Mouse (Mus musculus): Measurements from ENCODE around the gene Prtg. TPM values are rescaled to one million over a fixed set of nuclear protein-coding genes. Genes with fewer than 3 reads are reported as not detected.
A peak's percentile ranks its signal among the peaks of the same experiment; 100 is the strongest.

The Prtg gene
- total and polyA plus RNA-seq, 3 experiments: not detected

DNA sequence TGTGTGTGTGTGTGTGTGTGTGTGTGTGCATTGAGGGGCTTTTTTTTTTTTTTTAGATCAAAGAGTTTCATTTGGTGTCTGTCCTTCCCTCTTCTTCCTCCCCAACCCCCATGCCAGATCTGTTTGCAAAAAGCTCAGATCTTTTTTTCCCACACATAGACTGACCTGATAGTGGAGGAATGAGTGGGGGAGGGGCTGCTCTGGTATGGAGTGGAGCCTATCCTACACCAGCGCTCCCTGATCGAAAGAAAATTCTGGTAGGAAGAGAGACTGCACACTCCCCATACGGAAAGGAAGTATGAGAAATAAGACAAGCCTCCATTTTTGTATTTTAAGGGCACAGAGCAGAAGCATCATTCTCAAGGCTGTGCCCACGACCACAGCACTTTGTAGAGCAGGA, 25.2 kb upstream of the Prtg start:
- peak; percentile 49 for DNase-seq (ENCODE audit: low read depth, low spot score)
- no peaks in the 10 kb centered on the region for H3K9me3 ChIP-seq (replicated peaks; ENCODE audit: insufficient read depth, low read length)
- peaks cover 0 to 6% of the 10 kb centered on the region in 2 experiments; a peak in 2 of 4 replicates for H3K36me3 ChIP-seq (ENCODE audit: control insufficient read depth in 1 of 2, insufficient read depth in 2 of 2, low read length in 2 of 2)
- peak overlapping the region; percentile 1; the same call in 1 of the 2 replicates for H3K9ac ChIP-seq (ENCODE audit: control insufficient read depth, low read depth, low read length, poor library complexity, severe bottlenecking)
- peaks cover 3 to 14% of the 10 kb centered on the region in 2 experiments for H3K4me1 ChIP-seq (ENCODE audit: control insufficient read depth in 1 of 2, insufficient read depth in 2 of 2, low read length in 2 of 2)
- H3K4me3 ChIP-seq (ENCODE audit: control insufficient read depth in 1 of 2, insufficient read depth in 1 of 2, low read depth in 2 of 2, low read length in 2 of 2): peak overlapping the region; percentile 17 to 33
- no peaks in the 10 kb centered on the region for H3K79me2 ChIP-seq (ENCODE audit: control insufficient read depth, insufficient read depth, low read length, poor library complexity)
- no peak overlapping the region for H3K27ac ChIP-seq (ENCODE audit: control insufficient read depth, low read depth, low read length)
- no peaks in the 10 kb centered on the region; a peak in 1 of 4 replicates for H3K27me3 ChIP-seq (ENCODE audit: control insufficient read depth in 1 of 2, insufficient read depth in 2 of 2, low read length in 2 of 2)
- TF ChIP-seq MYB (IDR thresholded peaks at IDR 0.05; ENCODE audit: low read depth, low read length) (no peak), MXI1 (IDR thresholded peaks at IDR 0.05; ENCODE audit: low read depth, low read length) (no peak), ZKSCAN1 (IDR thresholded peaks at IDR 0.05; ENCODE audit: low read depth, low read length) (no peak), RAD21 (IDR thresholded peaks at IDR 0.05; ENCODE audit: low read depth, low read length) (no peak), ZNF384 (IDR thresholded peaks at IDR 0.05; ENCODE audit: low read depth, low read length) (peak; percentile 56; the same call in 1 of the 2 replicates), NELFE (IDR thresholded peaks at IDR 0.05; ENCODE audit: low read depth, low read length) (no peak)

DNA sequence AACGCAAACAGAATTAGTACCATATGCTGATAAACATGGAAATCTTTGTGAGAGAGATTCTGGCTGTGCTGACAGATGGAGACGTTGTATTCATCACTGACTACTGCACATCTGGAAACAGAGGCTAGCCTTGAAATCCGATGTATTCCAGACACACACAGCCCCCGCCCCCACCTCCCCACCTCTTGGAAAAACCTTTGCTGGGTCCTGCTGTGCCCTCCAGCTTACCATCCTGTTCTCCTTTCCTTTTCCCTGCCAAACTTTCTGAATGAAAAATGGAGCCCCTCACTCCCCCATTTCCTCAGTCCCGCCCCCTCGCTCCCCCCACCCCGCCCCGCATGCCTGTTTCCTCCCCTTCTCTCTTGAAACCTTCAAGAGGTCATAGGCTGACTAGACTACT, 24.6 kb upstream of the Prtg start:
- Histone ChIP-seq H3K79me2 (ENCODE audit: control insufficient read depth, insufficient read depth, low read length, poor library complexity) (no peaks in the 10 kb centered on the region), H3K9ac (ENCODE audit: control insufficient read depth, low read depth, low read length, poor library complexity, severe bottlenecking) (no peak overlapping the region), H3K27ac (ENCODE audit: control insufficient read depth, low read depth, low read length) (no peak overlapping the region), H3K9me3 (replicated peaks; ENCODE audit: insufficient read depth, low read length) (no peaks in the 10 kb centered on the region), H3K4me3 (ENCODE audit: control insufficient read depth in 1 of 2, insufficient read depth in 1 of 2, low read depth in 2 of 2, low read length in 2 of 2) (no peak overlapping the region), H3K36me3 (ENCODE audit: control insufficient read depth in 1 of 2, insufficient read depth in 2 of 2, low read length in 2 of 2) (peaks cover 0 to 6% of the 10 kb centered on the region in 2 experiments; a peak in 2 of 4 replicates), H3K27me3 (ENCODE audit: control insufficient read depth in 1 of 2, insufficient read depth in 2 of 2, low read length in 2 of 2) (no peaks in the 10 kb centered on the region), H3K4me1 (ENCODE audit: control insufficient read depth in 1 of 2, insufficient read depth in 2 of 2, low read length in 2 of 2) (peaks cover 3 to 17% of the 10 kb centered on the region in 2 experiments)
- no peak for DNase-seq (ENCODE audit: low read depth, low spot score)
- TF ChIP-seq ZKSCAN1 (IDR thresholded peaks at IDR 0.05; ENCODE audit: low read depth, low read length) (no peak), ZC3H11A (IDR thresholded peaks at IDR 0.05; ENCODE audit: low read depth, low read length) (no peak), POLR2A (IDR thresholded peaks at IDR 0.05; ENCODE audit: control insufficient read depth in 1 of 2, insufficient read depth in 1 of 2, low read depth in 1 of 2, low read length in 2 of 2, poor library complexity in 1 of 2) (no peak), MAX (IDR thresholded peaks at IDR 0.05; ENCODE audit: low read length) (no peak), ETS1 (IDR thresholded peaks at IDR 0.05; ENCODE audit: low read depth, low read length) (no peak), MAFK (IDR thresholded peaks at IDR 0.05; ENCODE audit: borderline replicate concordance, low read depth, low read length) (no peak), MXI1 (IDR thresholded peaks at IDR 0.05; ENCODE audit: low read depth, low read length) (no peak), POLR2AphosphoS2 (IDR thresholded peaks at IDR 0.05; ENCODE audit: low read length) (no peak), CHD1 (IDR thresholded peaks at IDR 0.05; ENCODE audit: low read depth, low read length) (no peak), GATA1 (IDR thresholded peaks at IDR 0.05; ENCODE audit: low read depth, low read length) (no peak), TCF12 (IDR thresholded peaks at IDR 0.05; ENCODE audit: low read depth, low read length) (no peak), SMC3 (IDR thresholded peaks at IDR 0.05; ENCODE audit: low read depth, low read length) (no peak), RCOR1 (IDR thresholded peaks at IDR 0.05; ENCODE audit: low read depth, low read length) (no peak), NELFE (IDR thresholded peaks at IDR 0.05; ENCODE audit: low read depth, low read length) (no peak), KAT2A (conservative IDR thresholded peaks at IDR 0.05; ENCODE audit: low read depth, low read length) (no peak), POLR2AphosphoS5 (IDR thresholded peaks at IDR 0.05; ENCODE audit: borderline replicate concordance, low read depth, low read length) (no peak)

Data from MEL (cell line).